Mouse (Mus musculus): ENCODE measurements around the gene Cldn11.

GRCm38 (mm10) chr3:31126303-31126702, 23.4 kb upstream of the Cldn11 start:
- TF ChIP-seq POLR2A (IDR thresholded peaks at IDR 0.05; ENCODE audit: insufficient read length, low read depth) (no peak), CEBPB (IDR thresholded peaks at IDR 0.05; ENCODE audit: insufficient read depth, poor library complexity, severe bottlenecking) (no peak)
